Mouse (Mus musculus) R1 (cell line): ENCODE data around the gene Safb2.
A peak's percentile ranks its signal among the peaks of the same experiment; 100 is the strongest.

Experiments used
- DNase-seq: peaks from one replicate; pipeline ENCODE4 v3.0.0-alpha.2; 2018; ENCODE audit warnings: low read depth, low spot score

Gene Safb2

DNA sequence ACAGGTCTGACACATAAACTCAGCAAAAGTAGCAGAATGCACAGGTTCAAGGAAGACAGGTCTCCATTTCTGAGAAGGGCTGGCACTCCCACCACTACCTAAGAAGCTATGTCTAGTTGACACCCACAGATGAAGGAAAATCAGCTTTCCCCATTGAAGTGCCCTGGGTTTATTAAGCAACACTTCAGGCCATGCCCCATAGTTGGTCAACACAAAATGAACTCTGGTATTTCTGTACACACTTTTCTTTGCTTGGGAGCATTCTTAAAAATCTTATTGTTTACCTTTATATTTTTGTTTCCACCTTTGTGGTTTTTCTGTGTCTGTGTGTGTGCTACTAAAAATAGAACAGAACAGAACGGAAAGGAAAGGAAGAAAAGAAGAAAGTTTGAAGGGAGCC is 24.3 kb downstream of the Safb2 start:
- no peak for DNase-seq

DNA sequence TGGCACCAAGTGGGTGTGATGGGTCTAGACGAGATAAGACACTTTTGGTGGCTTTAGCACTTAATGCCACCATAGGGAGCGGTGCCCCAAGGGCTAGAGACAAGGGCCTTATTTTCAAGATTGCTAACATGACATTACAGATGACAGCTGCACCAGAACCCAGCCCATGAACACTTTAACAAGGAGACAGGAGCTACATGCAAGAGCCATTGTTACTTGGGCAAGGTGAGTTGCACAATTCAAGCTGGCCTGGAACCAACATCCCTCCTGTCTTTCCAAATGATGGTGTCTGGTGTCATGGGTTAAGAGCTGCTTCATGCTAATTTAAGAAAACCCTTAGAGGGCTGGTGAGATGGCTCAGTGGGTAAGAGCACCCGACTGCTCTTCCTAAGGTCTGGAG is 25.0 kb downstream of the Safb2 start:
- no peak for DNase-seq

DNA sequence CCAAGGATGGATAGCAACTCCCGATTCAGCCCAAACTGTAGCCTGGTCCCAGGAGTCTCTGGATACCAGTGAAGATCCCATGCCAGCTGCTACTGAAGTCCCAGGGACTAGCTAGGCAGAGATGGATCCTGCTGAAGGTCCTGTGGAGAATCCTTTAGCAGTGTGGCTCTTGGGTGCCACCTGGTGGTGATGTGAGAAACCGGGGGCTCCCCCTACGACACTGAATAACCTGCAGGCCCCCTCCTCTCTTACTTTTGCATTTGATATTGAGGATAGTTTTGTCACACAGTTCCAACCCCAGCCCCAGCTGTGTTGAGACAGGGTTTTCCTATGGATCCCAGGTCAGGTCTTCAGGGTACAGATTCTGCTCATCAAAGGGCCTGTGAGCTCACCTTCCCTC is 25.9 kb downstream of the Safb2 start:
- DNase-seq: peak; percentile 66

- DNase-seq: peak; percentile 40
Measured at GRCm38 (mm10) chr17:56554122-56554551, 30.2 kb downstream of the Safb2 start, which contains the start of gene Gm20219. Gene Gm20219 (minus strand): TSS chr17:56554387.

- peak; percentile 90 for DNase-seq
Measured at GRCm38 (mm10) chr17:56552781-56553363, 31.5 kb downstream of the Safb2 start.

GRCm38 (mm10) chr17:56551841-56552581 is 32.4 kb downstream of the Safb2 start:
- DNase-seq: no peak

GRCm38 (mm10) chr17:56550784-56551475 is 33.5 kb downstream of the Safb2 start:
- DNase-seq: no peak

GRCm38 (mm10) chr17:56548605-56549105 is 35.7 kb downstream of the Safb2 start:
- DNase-seq: no peak

- DNase-seq: peak; percentile 42
Measured at GRCm38 (mm10) chr17:56547846-56548604, 36.4 kb downstream of the Safb2 start.

DNA sequence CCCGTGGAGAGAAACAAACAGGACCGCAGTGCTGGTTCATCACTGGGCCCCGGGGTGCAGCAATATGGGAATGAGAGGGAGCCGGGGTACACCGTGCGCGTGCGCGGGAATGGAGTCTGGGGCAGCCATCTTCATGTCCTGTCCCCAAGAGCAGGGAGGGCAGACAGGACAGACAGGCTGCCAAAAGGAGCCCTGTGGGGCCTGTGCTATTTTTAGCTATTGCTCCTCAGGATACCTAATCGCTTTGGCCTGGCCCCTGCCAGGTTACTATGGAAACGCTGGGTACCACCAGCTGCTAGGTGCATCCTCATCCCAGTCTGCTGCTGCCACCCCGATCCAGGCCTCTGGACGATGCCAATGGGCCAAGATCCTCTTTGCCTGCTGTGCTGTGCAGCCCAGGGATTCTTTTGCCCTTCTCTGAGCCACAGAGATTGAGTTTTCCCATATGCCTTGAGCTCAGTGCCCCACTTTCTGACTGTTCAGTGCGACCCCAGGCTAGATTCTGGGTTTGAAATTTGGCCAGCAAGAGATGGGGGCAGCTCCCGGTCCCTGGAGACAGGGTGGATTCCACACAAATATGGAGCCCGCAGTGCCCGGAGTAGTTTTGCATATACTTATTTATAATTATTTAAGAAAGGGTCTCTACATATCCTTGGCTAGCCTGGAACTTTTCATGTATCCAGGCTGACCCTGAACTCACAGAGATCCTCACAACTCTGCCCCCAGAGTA is 37.1 kb downstream of the Safb2 start:
- DNase-seq: peak; percentile 37

DNA sequence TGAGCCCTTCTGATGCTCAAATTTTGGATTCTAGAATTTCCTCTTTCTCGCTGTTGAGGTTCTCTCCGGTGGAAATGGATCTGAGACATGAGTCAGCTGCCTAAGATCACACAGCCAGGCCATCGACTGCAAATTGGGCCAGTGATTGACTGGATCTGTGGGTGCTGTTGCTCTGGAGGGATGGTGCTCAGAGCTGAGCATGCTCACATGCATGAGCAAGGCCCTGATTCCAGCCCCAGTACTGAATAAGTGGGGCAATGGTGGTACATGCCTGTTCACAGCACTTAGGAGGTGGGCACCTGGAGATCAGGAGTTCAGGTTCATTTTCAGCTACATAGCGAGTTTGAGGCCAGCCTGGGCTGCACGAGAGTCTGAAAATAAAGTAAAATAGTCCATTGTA is 37.8 kb downstream of the Safb2 start:
- DNase-seq: no peak

- no peak for DNase-seq
Measured at GRCm38 (mm10) chr17:56545945-56546344, 38.4 kb downstream of the Safb2 start.

- no peak for DNase-seq
Measured at GRCm38 (mm10) chr17:56544699-56545387, 39.5 kb downstream of the Safb2 start.

DNA sequence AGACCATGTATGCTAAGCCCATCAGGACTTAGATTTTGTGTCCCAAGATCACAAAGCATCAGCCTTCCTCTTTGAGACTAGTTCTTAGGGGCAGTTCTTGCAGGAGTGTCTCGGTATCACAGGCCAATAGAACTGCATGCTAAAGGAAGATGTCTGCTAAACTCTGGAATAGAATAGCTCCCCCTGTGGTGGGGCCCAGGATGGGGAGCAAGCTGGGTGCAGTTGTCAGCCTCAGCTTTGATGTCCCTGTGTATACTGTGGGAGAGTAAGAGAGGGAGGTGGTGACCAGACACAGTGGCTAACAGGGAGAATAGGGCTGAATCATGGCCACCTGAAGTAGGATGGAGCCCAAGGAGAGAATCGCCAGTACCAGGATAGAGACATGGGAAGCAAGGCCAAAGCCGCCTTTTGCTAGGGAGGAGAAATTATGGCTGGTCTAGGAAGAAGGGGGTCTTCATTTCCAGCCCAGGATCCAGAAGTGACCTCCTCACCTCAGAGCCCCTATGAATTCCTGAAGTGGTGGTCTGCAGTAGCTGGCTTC is 40.6 kb downstream of the Safb2 start:
- no peak for DNase-seq

DNA sequence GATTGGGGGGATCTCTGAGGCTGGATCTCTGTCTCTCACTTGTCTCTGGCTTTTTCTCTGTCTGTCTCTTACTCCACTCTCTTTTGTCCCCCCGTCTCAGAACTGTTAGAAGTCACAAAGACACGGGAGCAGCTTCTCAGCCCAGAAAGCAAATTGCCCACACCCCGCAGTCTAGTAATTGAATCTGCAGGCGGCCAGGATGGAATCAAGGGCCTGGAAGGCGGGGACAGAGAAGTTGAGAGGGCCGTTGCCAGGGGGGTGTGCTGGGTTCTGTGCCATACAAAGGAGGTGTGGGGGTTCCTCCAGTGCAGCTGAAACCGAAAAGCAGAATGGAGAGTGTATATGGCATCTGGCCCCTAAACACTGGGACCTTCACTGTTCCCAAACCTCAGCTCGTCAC is 41.6 kb downstream of the Safb2 start:
- DNase-seq: no peak

DNA sequence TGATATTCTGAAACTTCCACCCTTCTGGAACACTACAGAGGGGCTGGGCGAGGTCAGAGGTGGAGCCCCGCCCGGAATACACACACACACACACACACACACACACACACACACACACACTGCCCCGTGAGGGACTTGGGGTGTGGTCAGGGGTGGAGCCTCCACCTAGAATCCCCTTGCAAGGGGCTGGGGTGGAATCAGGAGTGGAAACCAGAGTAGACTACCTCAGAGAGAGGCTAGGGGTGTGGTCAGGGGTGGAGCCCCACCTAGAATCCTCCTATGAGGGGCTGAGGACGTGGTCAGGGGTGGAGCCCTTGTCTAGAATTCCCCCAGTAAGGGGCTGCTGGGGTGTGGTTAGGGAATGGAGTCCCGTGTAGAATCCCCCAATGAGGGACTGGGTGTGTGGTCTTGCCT is 43.8 kb downstream of the Safb2 start:
- DNase-seq: peak; percentile 92

DNA sequence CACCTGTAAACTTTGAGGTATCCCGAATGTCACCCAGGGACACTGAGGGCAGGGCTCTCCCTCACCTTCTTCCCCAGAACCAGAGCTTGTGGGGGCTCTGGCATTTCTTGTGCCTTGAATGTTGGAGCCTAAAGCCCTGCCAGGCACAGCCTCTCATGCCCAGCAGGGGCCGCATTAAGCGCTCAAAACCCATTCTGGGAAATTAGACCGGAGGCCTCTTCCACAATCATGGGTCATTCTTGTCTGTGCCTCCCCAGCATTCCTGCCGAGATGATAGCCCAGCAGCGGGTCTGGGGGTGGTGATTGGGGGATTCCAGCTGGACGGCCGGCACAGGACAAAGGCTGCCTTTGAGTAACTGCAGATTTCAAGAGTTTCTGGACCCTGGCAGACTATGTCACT is 46.5 kb downstream of the Safb2 start:
- DNase-seq: no peak

- DNase-seq: no peak
Measured at GRCm38 (mm10) chr17:56536874-56537273, 47.5 kb downstream of the Safb2 start.

DNA sequence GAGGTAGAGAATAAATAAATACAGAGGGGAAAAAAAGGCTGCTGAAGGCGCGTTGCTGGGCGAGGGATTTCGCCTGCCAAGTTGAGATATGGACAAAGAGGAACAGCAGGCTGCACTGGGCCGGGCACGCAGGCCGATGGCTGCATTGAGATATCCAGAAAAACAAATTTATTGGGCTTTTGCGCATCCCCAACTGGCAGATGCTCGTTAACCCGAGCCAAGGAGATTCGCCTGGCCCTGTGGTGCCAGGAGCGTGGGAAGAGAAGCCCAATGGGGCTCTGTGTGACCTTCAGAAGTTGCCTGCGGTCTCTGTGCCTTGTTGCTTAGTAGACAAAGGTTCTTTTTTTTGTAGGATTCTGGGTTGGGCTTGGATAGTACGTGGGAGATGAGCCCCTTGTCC is 48.2 kb downstream of the Safb2 start:
- DNase-seq: no peak

- no peak for DNase-seq
Measured at GRCm38 (mm10) chr17:56524943-56525342, 59.4 kb downstream of the Safb2 start.
